Mouse (Mus musculus): ENCODE measurements around the gene Anp32a. TPM values are rescaled to one million over a fixed set of nuclear protein-coding genes. Genes with fewer than 3 reads are reported as not detected.
A peak's percentile ranks its signal among the peaks of the same experiment; 100 is the strongest.

The Anp32a gene
- polyA plus RNA-seq (2012; fragmentation: generic; extraction: Trizol): 100.0 TPM
- long read RNA-seq, experiment 1, partial matches to known transcripts: 1 of 5 reads
- long read RNA-seq, experiment 1, other reads (novel, unspliced or antisense): 4 of 5 reads
- long read RNA-seq, experiment 2, partial matches to known transcripts: 0 of 1 reads
- long read RNA-seq, experiment 2, other reads (novel, unspliced or antisense): 0 of 1 reads

- H3K4me3 ChIP-seq (ENCODE audit: insufficient read depth, poor library complexity, severe bottlenecking): peak within 1 kb of the TSS; percentile 64
- peaks cover 57% of the 10 kb centered on the region for H3K79me2 ChIP-seq (ENCODE audit: control insufficient read depth, insufficient read depth)
- TF ChIP-seq MAX (IDR thresholded peaks at IDR 0.05): no peak
- TF ChIP-seq CTCF (IDR thresholded peaks at IDR 0.05; ENCODE audit: control insufficient read depth, insufficient read depth, insufficient read length): no peak
- TF ChIP-seq MYOG (IDR thresholded peaks at IDR 0.05; ENCODE audit: control insufficient read depth, extremely low read depth, insufficient read length): no peak
- no peak for TF ChIP-seq CEBPB (IDR thresholded peaks at IDR 0.05; ENCODE audit: low read depth)
- TF ChIP-seq USF1 (IDR thresholded peaks at IDR 0.05; ENCODE audit: low read depth): no peak
- TF ChIP-seq MYOD1 (IDR thresholded peaks at IDR 0.05; ENCODE audit: control insufficient read depth, insufficient read length, low read depth): no peak
- TF ChIP-seq FOSL1 (IDR thresholded peaks at IDR 0.05; ENCODE audit: insufficient read depth, low read length, poor library complexity, severe bottlenecking): no peak
These were observed at the start of gene Anp32a for GRCm38 (mm10) chr9:62341123-62341486. Gene Anp32a, plus strand, starts transcription at chr9:62341293.

GRCm38 (mm10) chr9:62295006-62295698 is 45.9 kb upstream of the Anp32a start:
- H3K4me3 ChIP-seq (ENCODE audit: insufficient read depth, poor library complexity, severe bottlenecking): no peak overlapping the region
- no peaks in the 10 kb centered on the region for H3K79me2 ChIP-seq (ENCODE audit: control insufficient read depth, insufficient read depth)
- TF ChIP-seq FOSL1 (IDR thresholded peaks at IDR 0.05; ENCODE audit: insufficient read depth, low read length, poor library complexity, severe bottlenecking) (no peak), CTCF (IDR thresholded peaks at IDR 0.05; ENCODE audit: control insufficient read depth, insufficient read depth, insufficient read length) (peak; percentile 30)
- H3K27me3 ChIP-seq (ENCODE audit: control insufficient read depth, insufficient read depth, insufficient read length): no peaks in the 10 kb centered on the region
- H3ac ChIP-seq (ENCODE audit: control insufficient read depth, insufficient read length, low read depth): no peak overlapping the region
- no peaks in the 10 kb centered on the region for H3K79me3 ChIP-seq (ENCODE audit: low read depth)
- no peaks in the 10 kb centered on the region for H3K36me3 ChIP-seq (ENCODE audit: control insufficient read depth, insufficient read depth)

More at GRCm38 (mm10) chr9:62341123-62341486, at the start of gene Anp32a:
- Histone ChIP-seq H3K79me3 (ENCODE audit: low read depth) (peaks cover 37% of the 10 kb centered on the region), H3K36me3 (ENCODE audit: control insufficient read depth, insufficient read depth) (no peaks in the 10 kb centered on the region), H3K27me3 (ENCODE audit: control insufficient read depth, insufficient read depth, insufficient read length) (no peaks in the 10 kb centered on the region), H3ac (ENCODE audit: control insufficient read depth, insufficient read length, low read depth) (peak within 1 kb of the TSS; percentile 94)

- Histone ChIP-seq H3K79me3 (ENCODE audit: low read depth) (no peaks in the 10 kb centered on the region), H3K4me3 (ENCODE audit: insufficient read depth, poor library complexity, severe bottlenecking) (no peak overlapping the region), H3K27me3 (ENCODE audit: control insufficient read depth, insufficient read depth, insufficient read length) (no peaks in the 10 kb centered on the region), H3K79me2 (ENCODE audit: control insufficient read depth, insufficient read depth) (no peaks in the 10 kb centered on the region), H3K36me3 (ENCODE audit: control insufficient read depth, insufficient read depth) (no peaks in the 10 kb centered on the region), H3ac (ENCODE audit: control insufficient read depth, insufficient read length, low read depth) (no peak overlapping the region)
- TF ChIP-seq MAX (IDR thresholded peaks at IDR 0.05): no peak
- TF ChIP-seq MYOD1 (IDR thresholded peaks at IDR 0.05; ENCODE audit: control insufficient read depth, insufficient read length, low read depth): no peak
- TF ChIP-seq USF1 (IDR thresholded peaks at IDR 0.05; ENCODE audit: low read depth): no peak
- no peak for TF ChIP-seq FOSL1 (IDR thresholded peaks at IDR 0.05; ENCODE audit: insufficient read depth, low read length, poor library complexity, severe bottlenecking)
- TF ChIP-seq MYOG (IDR thresholded peaks at IDR 0.05; ENCODE audit: control insufficient read depth, extremely low read depth, insufficient read length): no peak
- TF ChIP-seq CTCF (IDR thresholded peaks at IDR 0.05; ENCODE audit: control insufficient read depth, insufficient read depth, insufficient read length): no peak
- TF ChIP-seq CEBPB (IDR thresholded peaks at IDR 0.05; ENCODE audit: low read depth): no peak
These were observed 44.2 kb upstream of the Anp32a start for GRCm38 (mm10) chr9:62296891-62297290.

GRCm38 (mm10) chr9:62315556-62315955 is 25.5 kb upstream of the Anp32a start:
- Histone ChIP-seq H3K36me3 (ENCODE audit: control insufficient read depth, insufficient read depth) (no peaks in the 10 kb centered on the region), H3K79me2 (ENCODE audit: control insufficient read depth, insufficient read depth) (no peaks in the 10 kb centered on the region), H3K4me3 (ENCODE audit: insufficient read depth, poor library complexity, severe bottlenecking) (no peak overlapping the region), H3ac (ENCODE audit: control insufficient read depth, insufficient read length, low read depth) (no peak overlapping the region), H3K79me3 (ENCODE audit: low read depth) (no peaks in the 10 kb centered on the region), H3K27me3 (ENCODE audit: control insufficient read depth, insufficient read depth, insufficient read length) (peaks cover 7% of the 10 kb centered on the region)
- TF ChIP-seq CEBPB (IDR thresholded peaks at IDR 0.05; ENCODE audit: low read depth) (no peak), CTCF (IDR thresholded peaks at IDR 0.05; ENCODE audit: control insufficient read depth, insufficient read depth, insufficient read length) (no peak), MAX (IDR thresholded peaks at IDR 0.05) (no peak), MYOD1 (IDR thresholded peaks at IDR 0.05; ENCODE audit: control insufficient read depth, insufficient read length, low read depth) (no peak), FOSL1 (IDR thresholded peaks at IDR 0.05; ENCODE audit: insufficient read depth, low read length, poor library complexity, severe bottlenecking) (no peak), MYOG (IDR thresholded peaks at IDR 0.05; ENCODE audit: control insufficient read depth, extremely low read depth, insufficient read length) (no peak), USF1 (IDR thresholded peaks at IDR 0.05; ENCODE audit: low read depth) (no peak)

- no peak overlapping the region for H3ac ChIP-seq (ENCODE audit: control insufficient read depth, insufficient read length, low read depth)
- peaks cover 7% of the 10 kb centered on the region for H3K27me3 ChIP-seq (ENCODE audit: control insufficient read depth, insufficient read depth, insufficient read length)
- H3K36me3 ChIP-seq (ENCODE audit: control insufficient read depth, insufficient read depth): no peaks in the 10 kb centered on the region
- no peak for TF ChIP-seq MAX (IDR thresholded peaks at IDR 0.05)
- TF ChIP-seq USF1 (IDR thresholded peaks at IDR 0.05; ENCODE audit: low read depth): no peak
- TF ChIP-seq MYOG (IDR thresholded peaks at IDR 0.05; ENCODE audit: control insufficient read depth, extremely low read depth, insufficient read length): no peak
- TF ChIP-seq CTCF (IDR thresholded peaks at IDR 0.05; ENCODE audit: control insufficient read depth, insufficient read depth, insufficient read length): no peak
- H3K79me2 ChIP-seq (ENCODE audit: control insufficient read depth, insufficient read depth): no peaks in the 10 kb centered on the region
- no peak overlapping the region for H3K4me3 ChIP-seq (ENCODE audit: insufficient read depth, poor library complexity, severe bottlenecking)
- H3K79me3 ChIP-seq (ENCODE audit: low read depth): no peaks in the 10 kb centered on the region
These were observed 22.4 kb upstream of the Anp32a start for GRCm38 (mm10) chr9:62318729-62319128.

GRCm38 (mm10) chr9:62323816-62324215 is 17.3 kb upstream of the Anp32a start:
- Histone ChIP-seq H3K4me3 (ENCODE audit: insufficient read depth, poor library complexity, severe bottlenecking) (no peak overlapping the region), H3K36me3 (ENCODE audit: control insufficient read depth, insufficient read depth) (no peaks in the 10 kb centered on the region), H3K27me3 (ENCODE audit: control insufficient read depth, insufficient read depth, insufficient read length) (peaks cover 4% of the 10 kb centered on the region), H3K79me2 (ENCODE audit: control insufficient read depth, insufficient read depth) (no peaks in the 10 kb centered on the region), H3K79me3 (ENCODE audit: low read depth) (no peaks in the 10 kb centered on the region), H3ac (ENCODE audit: control insufficient read depth, insufficient read length, low read depth) (no peak overlapping the region)
- TF ChIP-seq MYOD1 (IDR thresholded peaks at IDR 0.05; ENCODE audit: control insufficient read depth, insufficient read length, low read depth) (no peak), MAX (IDR thresholded peaks at IDR 0.05) (no peak), USF1 (IDR thresholded peaks at IDR 0.05; ENCODE audit: low read depth) (no peak), CEBPB (IDR thresholded peaks at IDR 0.05; ENCODE audit: low read depth) (no peak), MYOG (IDR thresholded peaks at IDR 0.05; ENCODE audit: control insufficient read depth, extremely low read depth, insufficient read length) (no peak), FOSL1 (IDR thresholded peaks at IDR 0.05; ENCODE audit: insufficient read depth, low read length, poor library complexity, severe bottlenecking) (no peak), CTCF (IDR thresholded peaks at IDR 0.05; ENCODE audit: control insufficient read depth, insufficient read depth, insufficient read length) (no peak)

Data from C2C12 (cell line).